Mouse (Mus musculus): ENCODE measurements around the gene Shroom3. TPM values are rescaled to one million over a fixed set of nuclear protein-coding genes. Genes with fewer than 3 reads are reported as not detected.

Gene Shroom3
- polyA plus RNA-seq, 1 experiment: 0.57 TPM

DNA sequence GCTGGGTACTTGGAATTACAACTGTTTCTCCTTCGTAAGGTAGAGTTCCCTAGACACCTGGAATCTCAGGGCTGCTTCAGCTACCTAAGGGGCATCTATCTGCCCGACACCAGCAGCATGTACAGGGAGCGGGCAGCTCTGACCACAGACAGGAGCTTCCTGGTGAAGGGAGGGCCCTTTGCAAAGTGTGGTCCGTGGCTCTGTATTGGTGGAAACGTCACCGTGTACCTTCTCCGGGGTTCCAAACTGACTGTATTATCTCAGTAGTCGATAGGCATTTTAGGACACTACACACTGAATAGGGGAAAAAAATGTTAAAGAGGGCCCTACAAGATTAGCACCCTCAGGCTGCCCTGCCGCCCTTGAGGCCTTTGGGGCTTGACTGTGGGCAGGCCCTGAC is 221.9 kb downstream of the Shroom3 start:
- H3ac ChIP-seq (ENCODE audit: control insufficient read depth, insufficient read length, low read depth): no peak overlapping the region
- H3K4me3 ChIP-seq (ENCODE audit: insufficient read depth, poor library complexity, severe bottlenecking): no peak overlapping the region
- H3K79me3 ChIP-seq (ENCODE audit: low read depth): no peaks in the 10 kb centered on the region
- H3K79me2 ChIP-seq (ENCODE audit: control insufficient read depth, insufficient read depth): no peaks in the 10 kb centered on the region
- H3K27me3 ChIP-seq (ENCODE audit: control insufficient read depth, insufficient read depth, insufficient read length): no peaks in the 10 kb centered on the region
- no peak for TF ChIP-seq MYOD1 (IDR thresholded peaks at IDR 0.05; ENCODE audit: control insufficient read depth, insufficient read length, low read depth)
- no peak for TF ChIP-seq USF1 (IDR thresholded peaks at IDR 0.05; ENCODE audit: low read depth)
- no peak for TF ChIP-seq CTCF (IDR thresholded peaks at IDR 0.05; ENCODE audit: control insufficient read depth, insufficient read depth, insufficient read length)
- TF ChIP-seq MYOG (IDR thresholded peaks at IDR 0.05; ENCODE audit: control insufficient read depth, extremely low read depth, insufficient read length): no peak
- no peak for TF ChIP-seq CEBPB (IDR thresholded peaks at IDR 0.05; ENCODE audit: low read depth)
- TF ChIP-seq FOSL1 (IDR thresholded peaks at IDR 0.05; ENCODE audit: insufficient read depth, low read length, poor library complexity, severe bottlenecking): no peak
- TF ChIP-seq MAX (IDR thresholded peaks at IDR 0.05): no peak
- H3K36me3 ChIP-seq (ENCODE audit: control insufficient read depth, insufficient read depth): no peaks in the 10 kb centered on the region

DNA sequence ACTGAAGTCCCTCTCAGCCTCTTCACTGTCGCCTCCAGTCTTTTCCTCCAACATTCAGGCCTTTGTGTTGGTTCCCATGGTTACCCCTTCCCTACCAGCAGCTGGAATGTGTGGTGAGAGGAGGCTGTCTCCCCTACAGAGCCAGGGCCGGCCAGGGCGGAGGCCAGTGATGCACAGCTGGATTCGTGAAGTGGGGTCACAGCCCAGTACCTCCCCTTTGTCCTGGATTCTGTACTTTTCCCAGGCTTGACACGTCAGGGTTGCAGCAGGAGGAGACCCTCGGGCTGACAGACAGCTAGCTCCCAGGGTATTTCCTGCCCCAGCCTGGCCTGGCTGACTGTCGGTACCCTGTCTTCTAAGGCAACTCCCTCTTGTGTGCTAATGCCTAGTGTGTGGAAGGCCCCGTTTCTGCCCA is 222.4 kb downstream of the Shroom3 start:
- no peak overlapping the region for H3ac ChIP-seq (ENCODE audit: control insufficient read depth, insufficient read length, low read depth)
- TF ChIP-seq CEBPB (IDR thresholded peaks at IDR 0.05; ENCODE audit: low read depth) (no peak), MYOD1 (IDR thresholded peaks at IDR 0.05; ENCODE audit: control insufficient read depth, insufficient read length, low read depth) (no peak), USF1 (IDR thresholded peaks at IDR 0.05; ENCODE audit: low read depth) (no peak), MAX (IDR thresholded peaks at IDR 0.05) (no peak), FOSL1 (IDR thresholded peaks at IDR 0.05; ENCODE audit: insufficient read depth, low read length, poor library complexity, severe bottlenecking) (no peak), MYOG (IDR thresholded peaks at IDR 0.05; ENCODE audit: control insufficient read depth, extremely low read depth, insufficient read length) (no peak)
- H3K4me3 ChIP-seq (ENCODE audit: insufficient read depth, poor library complexity, severe bottlenecking): no peak overlapping the region
- no peaks in the 10 kb centered on the region for H3K36me3 ChIP-seq (ENCODE audit: control insufficient read depth, insufficient read depth)
- H3K79me3 ChIP-seq (ENCODE audit: low read depth): no peaks in the 10 kb centered on the region
- H3K79me2 ChIP-seq (ENCODE audit: control insufficient read depth, insufficient read depth): no peaks in the 10 kb centered on the region
- no peaks in the 10 kb centered on the region for H3K27me3 ChIP-seq (ENCODE audit: control insufficient read depth, insufficient read depth, insufficient read length)

DNA sequence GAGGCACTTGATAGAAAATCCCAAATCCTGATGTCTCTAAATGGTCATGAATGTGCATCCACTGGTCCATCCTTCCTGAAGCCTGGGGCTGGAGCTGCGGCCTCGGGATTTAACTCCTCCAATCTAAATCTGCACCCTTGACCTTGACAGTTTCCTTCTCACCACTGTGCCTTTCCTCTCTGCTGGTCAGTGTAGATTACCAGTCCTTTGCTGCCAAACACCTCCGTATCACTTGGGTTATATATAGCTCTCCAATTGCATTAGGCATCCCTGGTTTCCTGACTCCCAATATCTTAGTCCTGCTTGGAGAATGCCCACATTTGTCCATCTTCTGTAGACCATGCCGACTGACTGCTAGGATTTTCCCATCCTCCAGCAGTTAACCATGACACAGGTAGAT is 225.0 kb downstream of the Shroom3 start:
- Histone ChIP-seq H3K36me3 (ENCODE audit: control insufficient read depth, insufficient read depth) (no peaks in the 10 kb centered on the region), H3ac (ENCODE audit: control insufficient read depth, insufficient read length, low read depth) (no peak overlapping the region), H3K27me3 (ENCODE audit: control insufficient read depth, insufficient read depth, insufficient read length) (no peaks in the 10 kb centered on the region), H3K4me3 (ENCODE audit: insufficient read depth, poor library complexity, severe bottlenecking) (no peak overlapping the region), H3K79me3 (ENCODE audit: low read depth) (no peaks in the 10 kb centered on the region), H3K79me2 (ENCODE audit: control insufficient read depth, insufficient read depth) (no peaks in the 10 kb centered on the region)
- TF ChIP-seq MYOD1 (IDR thresholded peaks at IDR 0.05; ENCODE audit: control insufficient read depth, insufficient read length, low read depth) (no peak), FOSL1 (IDR thresholded peaks at IDR 0.05; ENCODE audit: insufficient read depth, low read length, poor library complexity, severe bottlenecking) (no peak), USF1 (IDR thresholded peaks at IDR 0.05; ENCODE audit: low read depth) (no peak), CTCF (IDR thresholded peaks at IDR 0.05; ENCODE audit: control insufficient read depth, insufficient read depth, insufficient read length) (no peak), MAX (IDR thresholded peaks at IDR 0.05) (no peak), MYOG (IDR thresholded peaks at IDR 0.05; ENCODE audit: control insufficient read depth, extremely low read depth, insufficient read length) (no peak)

DNA sequence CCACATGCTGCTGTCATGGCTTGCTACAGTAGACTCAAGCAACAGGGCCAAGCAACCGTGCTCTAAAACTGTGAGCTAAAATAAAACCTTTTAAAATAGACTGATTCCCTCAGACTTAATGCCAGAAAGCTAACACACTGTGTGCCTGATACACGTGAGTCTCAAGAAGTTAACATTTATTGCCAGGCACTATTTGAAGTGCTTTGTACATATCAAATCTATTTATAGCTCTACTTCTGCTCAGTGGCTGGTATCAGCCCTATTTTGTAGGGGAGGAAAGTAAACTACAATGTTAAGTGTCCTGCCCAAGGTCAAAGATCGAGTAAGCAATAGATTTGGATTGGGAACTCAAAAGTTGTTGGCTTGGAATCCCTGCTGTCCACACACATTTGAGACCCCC is 227.6 kb downstream of the Shroom3 start:
- Histone ChIP-seq H3K79me3 (ENCODE audit: low read depth) (no peaks in the 10 kb centered on the region), H3K4me3 (ENCODE audit: insufficient read depth, poor library complexity, severe bottlenecking) (no peak overlapping the region), H3K27me3 (ENCODE audit: control insufficient read depth, insufficient read depth, insufficient read length) (peaks cover 4% of the 10 kb centered on the region), H3K79me2 (ENCODE audit: control insufficient read depth, insufficient read depth) (no peaks in the 10 kb centered on the region), H3K36me3 (ENCODE audit: control insufficient read depth, insufficient read depth) (no peaks in the 10 kb centered on the region), H3ac (ENCODE audit: control insufficient read depth, insufficient read length, low read depth) (no peak overlapping the region)
- no peak for TF ChIP-seq MAX (IDR thresholded peaks at IDR 0.05)
- TF ChIP-seq USF1 (IDR thresholded peaks at IDR 0.05; ENCODE audit: low read depth): no peak
- TF ChIP-seq CTCF (IDR thresholded peaks at IDR 0.05; ENCODE audit: control insufficient read depth, insufficient read depth, insufficient read length): no peak
- TF ChIP-seq MYOD1 (IDR thresholded peaks at IDR 0.05; ENCODE audit: control insufficient read depth, insufficient read length, low read depth): no peak
- no peak for TF ChIP-seq FOSL1 (IDR thresholded peaks at IDR 0.05; ENCODE audit: insufficient read depth, low read length, poor library complexity, severe bottlenecking)
- TF ChIP-seq CEBPB (IDR thresholded peaks at IDR 0.05; ENCODE audit: low read depth): no peak
- no peak for TF ChIP-seq MYOG (IDR thresholded peaks at IDR 0.05; ENCODE audit: control insufficient read depth, extremely low read depth, insufficient read length)

DNA sequence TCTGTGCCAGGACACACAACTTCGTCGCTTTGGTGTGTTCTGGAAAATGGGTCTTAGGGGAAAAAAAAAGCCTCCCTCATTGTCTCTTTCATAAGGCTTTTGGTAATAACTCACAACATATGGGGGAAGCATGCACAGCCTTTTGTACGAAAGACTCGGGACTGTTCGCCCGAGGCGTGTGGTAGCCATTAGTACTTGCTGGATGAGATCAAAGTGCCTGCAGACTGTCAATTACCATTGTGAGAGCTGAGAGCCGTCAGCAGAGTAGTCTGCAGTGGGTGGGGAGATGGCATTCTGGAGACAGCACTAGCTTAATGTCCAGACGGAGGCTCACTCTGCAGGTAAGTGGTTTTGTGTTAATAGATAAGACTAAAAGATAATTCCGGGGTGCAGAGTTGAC is 232.2 kb downstream of the Shroom3 start:
- TF ChIP-seq MAX (IDR thresholded peaks at IDR 0.05): no peak
- TF ChIP-seq USF1 (IDR thresholded peaks at IDR 0.05; ENCODE audit: low read depth): no peak
- TF ChIP-seq CEBPB (IDR thresholded peaks at IDR 0.05; ENCODE audit: low read depth): no peak
- TF ChIP-seq FOSL1 (IDR thresholded peaks at IDR 0.05; ENCODE audit: insufficient read depth, low read length, poor library complexity, severe bottlenecking): no peak
- no peak for TF ChIP-seq CTCF (IDR thresholded peaks at IDR 0.05; ENCODE audit: control insufficient read depth, insufficient read depth, insufficient read length)
- no peak for TF ChIP-seq MYOD1 (IDR thresholded peaks at IDR 0.05; ENCODE audit: control insufficient read depth, insufficient read length, low read depth)
- no peak for TF ChIP-seq MYOG (IDR thresholded peaks at IDR 0.05; ENCODE audit: control insufficient read depth, extremely low read depth, insufficient read length)
- Histone ChIP-seq H3ac (ENCODE audit: control insufficient read depth, insufficient read length, low read depth) (no peak overlapping the region), H3K79me3 (ENCODE audit: low read depth) (no peaks in the 10 kb centered on the region), H3K79me2 (ENCODE audit: control insufficient read depth, insufficient read depth) (no peaks in the 10 kb centered on the region), H3K36me3 (ENCODE audit: control insufficient read depth, insufficient read depth) (no peaks in the 10 kb centered on the region), H3K4me3 (ENCODE audit: insufficient read depth, poor library complexity, severe bottlenecking) (no peak overlapping the region), H3K27me3 (ENCODE audit: control insufficient read depth, insufficient read depth, insufficient read length) (peaks cover 4% of the 10 kb centered on the region)

DNA sequence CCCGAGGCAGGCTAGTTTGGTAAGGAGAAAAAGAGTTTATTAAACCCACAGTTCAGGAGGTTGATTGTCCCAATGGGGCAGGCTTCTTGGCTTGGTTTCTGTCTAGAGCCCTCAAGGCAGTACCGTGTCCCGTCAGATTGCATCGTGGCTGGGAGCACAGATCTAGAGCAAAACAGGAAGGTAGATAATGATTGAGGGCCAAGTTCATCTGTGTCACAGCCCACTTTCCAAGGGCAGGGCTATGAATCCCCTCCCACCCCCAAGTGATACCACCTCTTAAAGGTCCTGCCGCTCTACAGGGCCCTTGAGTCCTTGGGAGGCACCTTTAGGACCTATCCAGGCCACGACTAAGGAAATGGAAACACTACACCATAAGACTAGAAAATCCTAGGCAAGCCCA is 234.5 kb downstream of the Shroom3 start:
- no peak for TF ChIP-seq FOSL1 (IDR thresholded peaks at IDR 0.05; ENCODE audit: insufficient read depth, low read length, poor library complexity, severe bottlenecking)
- TF ChIP-seq MYOD1 (IDR thresholded peaks at IDR 0.05; ENCODE audit: control insufficient read depth, insufficient read length, low read depth): no peak
- no peak for TF ChIP-seq CEBPB (IDR thresholded peaks at IDR 0.05; ENCODE audit: low read depth)
- TF ChIP-seq USF1 (IDR thresholded peaks at IDR 0.05; ENCODE audit: low read depth): no peak
- no peak for TF ChIP-seq CTCF (IDR thresholded peaks at IDR 0.05; ENCODE audit: control insufficient read depth, insufficient read depth, insufficient read length)
- TF ChIP-seq MAX (IDR thresholded peaks at IDR 0.05): no peak
- no peak for TF ChIP-seq MYOG (IDR thresholded peaks at IDR 0.05; ENCODE audit: control insufficient read depth, extremely low read depth, insufficient read length)
- Histone ChIP-seq H3ac (ENCODE audit: control insufficient read depth, insufficient read length, low read depth) (no peak overlapping the region), H3K36me3 (ENCODE audit: control insufficient read depth, insufficient read depth) (no peaks in the 10 kb centered on the region), H3K79me3 (ENCODE audit: low read depth) (no peaks in the 10 kb centered on the region), H3K27me3 (ENCODE audit: control insufficient read depth, insufficient read depth, insufficient read length) (peaks cover 4% of the 10 kb centered on the region), H3K4me3 (ENCODE audit: insufficient read depth, poor library complexity, severe bottlenecking) (no peak overlapping the region), H3K79me2 (ENCODE audit: control insufficient read depth, insufficient read depth) (no peaks in the 10 kb centered on the region)
